Mouse (Mus musculus): ENCODE results near the gene Pla2g1b. TPM values are rescaled to one million over a fixed set of nuclear protein-coding genes. Genes with fewer than 3 reads are reported as not detected.

Pla2g1b gene
- polyA plus RNA-seq, 1 experiment, result 55.4 TPM

DNA sequence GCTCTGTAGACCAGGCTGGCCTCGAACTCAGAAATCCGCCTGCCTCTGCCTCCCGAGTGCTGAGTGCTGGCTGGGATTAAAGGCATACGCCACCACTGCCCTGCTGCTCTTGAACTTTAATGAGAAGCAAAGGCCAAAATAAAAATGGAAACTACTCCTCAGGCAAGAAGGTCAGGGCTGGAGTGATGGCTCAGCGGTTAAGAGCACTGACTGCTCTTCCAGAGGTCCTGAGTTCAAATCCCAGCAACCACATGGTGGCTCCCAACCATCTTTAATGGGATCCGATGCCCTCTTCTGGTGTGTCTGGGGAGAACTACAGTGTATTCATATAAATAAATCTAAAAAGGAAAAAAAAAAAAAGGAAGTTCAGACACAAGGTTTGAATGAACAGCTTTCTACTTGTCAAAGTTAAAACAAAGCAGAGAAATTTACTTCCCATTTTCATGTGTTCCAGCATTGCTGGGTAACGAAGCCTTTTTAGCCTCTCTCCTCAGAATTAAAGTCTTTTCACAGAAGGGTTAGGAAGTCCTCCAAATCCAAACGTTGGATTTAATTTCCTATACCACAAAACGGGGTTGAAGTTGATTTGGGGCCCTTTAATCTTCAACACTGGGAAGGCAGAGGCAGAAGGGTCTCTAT, 22.0 kb downstream of the Pla2g1b start:
- H3K9ac ChIP-seq (ENCODE audit: low read depth, poor library complexity, severe bottlenecking), result no peak overlapping the region; the same call in 1 of the 2 replicates
- H3K4me1 ChIP-seq (ENCODE audit: control insufficient read depth, insufficient read depth, low read length), result no peaks in the 10 kb centered on the region
- H3K9me3 ChIP-seq (replicated peaks; ENCODE audit: control insufficient read depth, insufficient read depth, low read length, poor library complexity, severe bottlenecking), result no peaks in the 10 kb centered on the region
- H3K4me3 ChIP-seq (ENCODE audit: low read depth, low read length), result no peak overlapping the region
- H3K27me3 ChIP-seq (ENCODE audit: control insufficient read depth, insufficient read depth, low read length, poor library complexity, severe bottlenecking), result no peaks in the 10 kb centered on the region
- no peak for TF ChIP-seq POLR2A (IDR thresholded peaks at IDR 0.05; ENCODE audit: insufficient read depth, low read length)
- no peak for TF ChIP-seq CTCF (IDR thresholded peaks at IDR 0.05; ENCODE audit: low read depth, low read length)
- no peak for TF ChIP-seq EP300 (IDR thresholded peaks at IDR 0.05; ENCODE audit: insufficient read depth, low read depth, low read length)
- no peaks in the 10 kb centered on the region for H3K36me3 ChIP-seq (ENCODE audit: control insufficient read depth, insufficient read depth, low read length, poor library complexity, severe bottlenecking)
- no peak overlapping the region for H3K27ac ChIP-seq (ENCODE audit: insufficient read depth, low read length)

DNA sequence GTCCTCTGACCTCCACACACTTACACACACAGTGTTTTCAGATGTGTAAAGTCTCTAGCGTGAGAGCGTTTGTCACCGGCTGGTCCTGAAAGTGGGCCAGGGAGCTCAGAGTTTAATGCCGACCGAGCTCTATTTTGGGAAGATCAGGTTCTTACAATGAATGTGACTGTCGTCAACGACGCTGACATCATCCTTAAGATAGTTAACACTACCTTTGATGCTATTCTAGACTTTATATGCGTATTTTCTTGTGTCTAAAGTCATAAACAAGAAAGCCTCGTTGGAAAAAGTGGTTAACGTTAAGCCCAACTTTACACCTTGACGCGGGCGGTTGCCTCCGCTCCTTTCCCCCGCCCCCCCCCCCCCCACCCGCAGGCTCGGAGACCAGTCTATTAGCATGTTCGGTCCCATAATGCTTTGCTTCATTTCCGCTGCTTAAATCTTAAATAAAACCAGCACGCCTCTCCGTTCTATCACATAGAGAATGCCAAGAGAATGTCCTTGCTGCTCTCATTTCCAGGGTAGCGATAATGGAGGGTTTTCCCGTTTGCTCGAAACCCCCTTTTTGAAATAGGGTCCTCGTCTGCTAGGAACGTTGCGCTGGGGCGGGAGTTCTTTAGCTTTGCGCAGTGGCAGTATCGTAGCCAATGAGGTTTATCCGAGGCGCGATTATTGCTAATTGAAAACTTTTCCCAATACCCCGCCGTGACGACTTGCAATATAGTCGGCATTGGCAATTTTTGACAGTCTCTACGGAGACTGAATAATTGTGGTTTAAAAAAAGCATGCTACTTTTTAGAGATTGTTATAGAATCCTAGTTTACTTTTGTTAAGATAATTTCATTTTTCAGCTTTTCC, 23.0 kb downstream of the Pla2g1b start:
- Histone ChIP-seq H3K36me3 (ENCODE audit: control insufficient read depth, insufficient read depth, low read length, poor library complexity, severe bottlenecking) (no peaks in the 10 kb centered on the region), H3K9me3 (replicated peaks; ENCODE audit: control insufficient read depth, insufficient read depth, low read length, poor library complexity, severe bottlenecking) (no peaks in the 10 kb centered on the region), H3K9ac (ENCODE audit: low read depth, poor library complexity, severe bottlenecking) (peak overlapping the region; percentile 75), H3K4me3 (ENCODE audit: low read depth, low read length) (no peak overlapping the region), H3K27ac (ENCODE audit: insufficient read depth, low read length) (peak overlapping the region; percentile 27; the same call in 1 of the 2 replicates), H3K27me3 (ENCODE audit: control insufficient read depth, insufficient read depth, low read length, poor library complexity, severe bottlenecking) (no peaks in the 10 kb centered on the region), H3K4me1 (ENCODE audit: control insufficient read depth, insufficient read depth, low read length) (no peaks in the 10 kb centered on the region)
- TF ChIP-seq EP300 (IDR thresholded peaks at IDR 0.05; ENCODE audit: insufficient read depth, low read depth, low read length), result peak; percentile 44; the same call in 1 of the 2 replicates
- TF ChIP-seq CTCF (IDR thresholded peaks at IDR 0.05; ENCODE audit: low read depth, low read length), result no peak
- TF ChIP-seq POLR2A (IDR thresholded peaks at IDR 0.05; ENCODE audit: insufficient read depth, low read length), result peak; percentile 100

DNA sequence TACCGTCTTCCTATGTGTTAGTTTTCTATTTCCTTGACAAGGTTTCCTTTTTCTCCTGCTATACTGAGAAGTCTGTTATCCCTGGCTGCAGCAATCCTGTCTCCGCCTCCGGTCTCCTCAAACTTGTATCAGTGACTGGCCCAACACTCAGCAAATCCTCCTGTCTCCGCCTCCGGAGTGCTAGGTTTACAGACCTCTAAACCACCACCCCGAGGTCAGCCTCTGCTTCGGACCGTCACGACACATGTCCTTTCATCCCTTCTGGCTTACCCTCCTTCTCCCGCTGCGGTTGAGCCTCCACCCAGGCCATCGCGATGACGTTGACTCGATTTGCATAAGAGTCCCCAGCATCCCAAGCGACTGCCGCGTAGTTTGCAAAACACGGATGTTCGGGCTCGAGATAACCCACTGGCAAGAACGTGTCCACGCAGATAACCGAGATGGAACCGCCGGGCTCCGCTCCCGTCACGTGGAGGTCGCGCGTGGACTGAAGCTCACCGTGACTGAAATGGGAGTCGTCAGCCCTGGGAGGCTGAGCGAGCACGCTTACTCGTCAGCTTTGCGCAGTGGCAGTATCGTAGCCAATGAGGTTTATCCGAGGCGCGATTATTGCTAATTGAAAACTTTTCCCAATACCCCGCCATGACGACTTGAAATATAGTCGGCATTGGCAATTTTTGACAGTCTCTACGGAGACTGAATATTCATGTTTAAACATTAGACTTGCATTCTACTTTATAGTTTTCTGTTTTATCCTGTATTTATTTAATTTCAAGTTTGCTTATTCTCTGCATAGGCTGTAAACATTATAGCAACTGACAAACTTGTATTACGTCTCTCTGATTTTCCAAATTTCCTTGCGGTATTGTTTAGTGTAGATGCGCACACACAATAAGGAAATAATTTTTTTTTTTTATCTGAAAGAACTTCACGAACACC, 23.9 kb downstream of the Pla2g1b start:
- TF ChIP-seq CTCF (IDR thresholded peaks at IDR 0.05; ENCODE audit: low read depth, low read length), result no peak
- TF ChIP-seq POLR2A (IDR thresholded peaks at IDR 0.05; ENCODE audit: insufficient read depth, low read length), result peak; percentile 100
- no peak for TF ChIP-seq EP300 (IDR thresholded peaks at IDR 0.05; ENCODE audit: insufficient read depth, low read depth, low read length)
- Histone ChIP-seq H3K4me1 (ENCODE audit: control insufficient read depth, insufficient read depth, low read length) (no peaks in the 10 kb centered on the region), H3K9me3 (replicated peaks; ENCODE audit: control insufficient read depth, insufficient read depth, low read length, poor library complexity, severe bottlenecking) (no peaks in the 10 kb centered on the region), H3K9ac (ENCODE audit: low read depth, poor library complexity, severe bottlenecking) (peak overlapping the region; percentile 75), H3K27ac (ENCODE audit: insufficient read depth, low read length) (peak overlapping the region; percentile 92), H3K27me3 (ENCODE audit: control insufficient read depth, insufficient read depth, low read length, poor library complexity, severe bottlenecking) (no peaks in the 10 kb centered on the region), H3K4me3 (ENCODE audit: low read depth, low read length) (peak overlapping the region; percentile 56), H3K36me3 (ENCODE audit: control insufficient read depth, insufficient read depth, low read length, poor library complexity, severe bottlenecking) (no peaks in the 10 kb centered on the region)

- no peak overlapping the region for H3K4me3 ChIP-seq (ENCODE audit: low read depth, low read length)
Measured at GRCm38 (mm10) chr5:115490638-115491000, 24.6 kb downstream of the Pla2g1b start.

DNA sequence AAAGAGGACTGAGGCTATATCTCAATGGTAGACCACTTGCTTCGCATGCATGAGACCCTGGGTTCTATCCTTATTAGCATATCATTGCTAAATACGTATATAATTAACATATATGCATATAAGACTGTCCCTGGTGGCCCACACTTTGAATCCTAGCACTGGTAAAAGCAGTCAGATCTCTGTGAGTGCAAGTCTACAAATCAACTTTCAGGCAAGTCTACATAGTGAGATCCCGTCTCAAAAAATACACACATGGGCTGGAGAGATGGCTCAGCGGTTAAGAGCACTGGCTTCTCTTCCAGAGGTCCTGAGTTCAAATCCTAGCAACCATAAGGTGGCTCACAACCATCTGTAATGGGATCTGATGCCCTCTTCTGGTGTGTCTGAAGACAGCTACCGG, 25.0 kb downstream of the Pla2g1b start:
- peaks cover 4% of the 10 kb centered on the region for H3K4me1 ChIP-seq (ENCODE audit: control insufficient read depth, insufficient read depth, low read length)
- H3K9me3 ChIP-seq (replicated peaks; ENCODE audit: control insufficient read depth, insufficient read depth, low read length, poor library complexity, severe bottlenecking), result no peaks in the 10 kb centered on the region
- no peak overlapping the region; the same call in 1 of the 2 replicates for H3K9ac ChIP-seq (ENCODE audit: low read depth, poor library complexity, severe bottlenecking)
- no peak overlapping the region for H3K4me3 ChIP-seq (ENCODE audit: low read depth, low read length)
- peak overlapping the region; percentile 56 for H3K27ac ChIP-seq (ENCODE audit: insufficient read depth, low read length)
- no peaks in the 10 kb centered on the region for H3K27me3 ChIP-seq (ENCODE audit: control insufficient read depth, insufficient read depth, low read length, poor library complexity, severe bottlenecking)
- TF ChIP-seq CTCF (IDR thresholded peaks at IDR 0.05; ENCODE audit: low read depth, low read length) (no peak), EP300 (IDR thresholded peaks at IDR 0.05; ENCODE audit: insufficient read depth, low read depth, low read length) (no peak), POLR2A (IDR thresholded peaks at IDR 0.05; ENCODE audit: insufficient read depth, low read length) (no peak)
- H3K36me3 ChIP-seq (ENCODE audit: control insufficient read depth, insufficient read depth, low read length, poor library complexity, severe bottlenecking), result no peaks in the 10 kb centered on the region

More at GRCm38 (mm10) chr5:115490638-115491000, 24.6 kb downstream of the Pla2g1b start:
- Histone ChIP-seq H3K27ac (ENCODE audit: insufficient read depth, low read length) (peak overlapping the region; percentile 74), H3K9me3 (replicated peaks; ENCODE audit: control insufficient read depth, insufficient read depth, low read length, poor library complexity, severe bottlenecking) (no peaks in the 10 kb centered on the region), H3K27me3 (ENCODE audit: control insufficient read depth, insufficient read depth, low read length, poor library complexity, severe bottlenecking) (no peaks in the 10 kb centered on the region), H3K36me3 (ENCODE audit: control insufficient read depth, insufficient read depth, low read length, poor library complexity, severe bottlenecking) (no peaks in the 10 kb centered on the region), H3K9ac (ENCODE audit: low read depth, poor library complexity, severe bottlenecking) (peak overlapping the region; percentile 28; the same call in 1 of the 2 replicates), H3K4me1 (ENCODE audit: control insufficient read depth, insufficient read depth, low read length) (peaks cover 4% of the 10 kb centered on the region)
- TF ChIP-seq EP300 (IDR thresholded peaks at IDR 0.05; ENCODE audit: insufficient read depth, low read depth, low read length) (no peak), POLR2A (IDR thresholded peaks at IDR 0.05; ENCODE audit: insufficient read depth, low read length) (no peak), CTCF (IDR thresholded peaks at IDR 0.05; ENCODE audit: low read depth, low read length) (no peak)
